Mouse (Mus musculus) embryonic facial prominence, embryonic 14.5 days (tissue): ENCODE results near the gene Ccdc59. TPM values are rescaled to one million over a fixed set of nuclear protein-coding genes. Genes with fewer than 3 reads are reported as not detected.

Experiments
- ATAC-seq: fragments of 200-750 bp; cut with Nextera tagmentation; 2 replicates; pipeline ENCODE4 v1.8.0; 2017; ENCODE audit warnings: low read depth, moderate number of reproducible peaks, moderate TSS enrichment
- DNase-seq: peaks from one replicate; pipeline ENCODE4 v3.0.0-alpha.2; 2015; ENCODE audit warnings: low spot score
- H3K27ac ChIP-seq: fragments of 300-500 bp; sonication (generic); replicated peaks from 2 replicates; pipeline ENCODE4 v1.5.1; 2014; ENCODE audit warnings: low read depth, mild to moderate bottlenecking, low read length, moderate library complexity
- H3K27me3 ChIP-seq: fragments of 300-500 bp; sonication (generic); replicated peaks from 2 replicates; pipeline ENCODE4 v1.6.1; 2014; ENCODE audit warnings: low read length; ENCODE audit not compliant: control insufficient read depth, insufficient read depth
- H3K36me3 ChIP-seq: fragments of 300-500 bp; sonication (generic); 2 replicates; pipeline ENCODE4 v1.6.1; 2014; ENCODE audit warnings: low read length, mixed read lengths; ENCODE audit not compliant: control insufficient read depth, insufficient read depth
- H3K4me1 ChIP-seq: fragments of 300-500 bp; sonication (generic); 2 replicates; pipeline ENCODE4 v1.6.1; 2014; ENCODE audit warnings: antibody characterized with exemption, low read length; ENCODE audit not compliant: control insufficient read depth, insufficient read depth
- H3K4me2 ChIP-seq: fragments of 300-500 bp; sonication (generic); 2 replicates; pipeline ENCODE4 v1.6.1; 2014; ENCODE audit warnings: low read depth, mild to moderate bottlenecking, low read length, moderate library complexity, mixed read lengths
- H3K4me3 ChIP-seq: fragments of 300-500 bp; sonication (generic); 2 replicates; pipeline ENCODE4 v1.5.1; 2014; ENCODE audit warnings: low read depth, mild to moderate bottlenecking, low read length
- H3K9ac ChIP-seq: fragments of 300-500 bp; sonication (generic); 2 replicates; pipeline ENCODE4 v1.6.1; 2014; ENCODE audit warnings: low read depth, mild to moderate bottlenecking, low read length, moderate library complexity, mixed read lengths
- H3K9me3 ChIP-seq: fragments of 300-500 bp; sonication (generic); 2 replicates; pipeline ENCODE4 v1.6.1; 2016; ENCODE audit warnings: low read length; ENCODE audit not compliant: control insufficient read depth
- WGBS: fragments of 180-500 bp; shearing (Covaris S2); extraction: QIAGEN DNeasy Blood & Tissue Kit; methylation state at CpG from one replicate; pipeline ENCODE4 v1.1.7; 2014; 5-methylcytosine and 5-hydroxymethylcytosine counted together
- polyA plus RNA-seq: library from polyadenylated mRNA; unstranded; fragments of >200 nt; fragmentation: Nextera tagmentation; extraction: Ambion mirVana; gene quantifications from 2 replicates; pipeline ENCODE4 v1.2.1, GENCODE M21; 2014

The Ccdc59 gene
- polyA plus RNA-seq, 1 experiment from 2014 or later, result 56.4 TPM

DNA sequence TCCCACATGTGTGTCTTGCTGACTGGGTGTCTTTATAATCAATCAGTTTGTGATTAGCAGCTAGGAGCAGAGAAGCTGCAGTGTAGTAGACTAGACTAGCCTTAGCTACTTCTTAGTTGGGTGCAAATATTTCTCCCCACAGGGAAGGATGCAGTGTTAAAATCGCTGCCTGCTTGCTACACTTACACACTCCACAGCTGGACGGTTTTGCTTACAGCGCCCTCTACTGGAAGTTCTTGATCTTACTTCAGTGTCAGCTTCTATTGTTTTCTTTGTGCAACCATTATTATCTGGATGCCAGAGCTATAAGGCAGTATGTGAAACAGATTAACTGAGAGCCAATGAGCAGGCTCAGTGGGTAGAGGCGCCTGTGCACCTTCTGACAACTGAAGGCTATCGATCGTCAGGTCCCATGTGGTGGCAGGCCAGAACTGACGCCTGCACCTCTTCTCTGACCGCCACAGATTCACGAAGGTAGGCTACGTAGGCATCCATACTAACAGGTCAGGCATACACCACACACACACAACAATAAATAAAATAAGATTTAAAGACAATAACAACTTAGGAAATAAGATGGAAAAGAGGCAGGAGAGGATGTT, 6.1 kb upstream of the Ccdc59 start:
- Histone ChIP-seq H3K36me3 (peaks cover 8% of the 10 kb centered on the region; the same call in 1 of the 2 replicates), H3K4me3 (no peak overlapping the region), H3K9ac (no peak overlapping the region), H3K4me1 (no peaks in the 10 kb centered on the region), H3K9me3 (no peaks in the 10 kb centered on the region), H3K4me2 (no peak overlapping the region), H3K27ac (no peak overlapping the region), H3K27me3 (no peaks in the 10 kb centered on the region)
- DNase-seq, result peak; percentile 22
- ATAC-seq, result peak; percentile 53
- 61% methylated on average over 10 of the region's 10 CpGs for WGBS

DNA sequence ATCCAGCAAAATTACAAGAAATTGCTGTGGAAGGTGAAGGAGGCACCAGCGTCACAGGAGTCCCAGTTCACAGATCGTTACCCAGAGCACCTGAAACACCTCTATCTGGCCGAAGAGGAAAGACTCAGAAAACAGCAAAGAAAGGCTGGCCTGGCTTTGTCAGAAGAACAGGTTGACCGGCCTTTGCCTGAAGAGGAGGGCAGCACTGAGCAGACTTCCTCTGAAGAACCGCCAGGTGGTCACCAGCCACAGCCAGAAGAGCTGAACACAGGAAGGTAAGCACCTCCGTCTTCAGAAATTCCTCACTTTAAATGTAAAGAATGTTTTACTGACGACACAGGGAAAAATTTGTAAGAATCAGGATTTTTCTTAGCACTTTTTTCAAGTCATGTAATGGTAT, 1.7 kb downstream of the Ccdc59 start:
- H3K4me3 ChIP-seq, result peak overlapping the region; percentile 85
- peaks cover 46% of the 10 kb centered on the region for H3K36me3 ChIP-seq
- no peak overlapping the region for H3K27ac ChIP-seq
- no peak overlapping the region for H3K9ac ChIP-seq
- 78% methylated on average over 7 of the region's 7 CpGs for WGBS
- ATAC-seq, result no peak
- H3K4me2 ChIP-seq, result peak overlapping the region; percentile 78
- no peaks in the 10 kb centered on the region for H3K9me3 ChIP-seq
- peaks cover 6% of the 10 kb centered on the region; the same call in 1 of the 2 replicates for H3K4me1 ChIP-seq
- no peaks in the 10 kb centered on the region for H3K27me3 ChIP-seq
- no peak for DNase-seq

DNA sequence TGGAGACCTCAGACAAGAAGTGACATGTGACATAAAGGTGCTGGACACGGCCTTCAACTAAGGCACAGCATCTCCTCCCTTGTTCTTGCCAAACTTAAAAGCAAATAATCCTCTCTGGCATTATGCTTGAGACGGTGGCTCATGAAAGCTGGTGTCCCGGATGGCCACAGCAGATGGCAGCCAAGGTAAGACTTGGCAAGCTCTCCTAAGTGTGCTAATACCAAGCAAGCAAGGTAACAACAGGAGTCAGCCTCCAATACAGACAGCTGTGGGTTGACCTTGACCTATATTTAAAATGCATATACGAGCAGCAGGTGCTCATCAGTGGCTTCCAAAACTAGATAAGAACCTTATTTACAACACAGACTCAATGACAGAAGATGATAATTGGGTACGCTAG, 9.4 kb downstream of the Ccdc59 start:
- Histone ChIP-seq H3K36me3 (peaks cover 48% of the 10 kb centered on the region), H3K4me1 (no peaks in the 10 kb centered on the region), H3K4me2 (no peak overlapping the region), H3K27me3 (no peaks in the 10 kb centered on the region), H3K27ac (no peak overlapping the region), H3K4me3 (no peak overlapping the region), H3K9me3 (no peaks in the 10 kb centered on the region), H3K9ac (no peak overlapping the region)
- WGBS, result 83% methylated on average over 5 of the region's 5 CpGs
- DNase-seq, result no peak
- ATAC-seq, result no peak

DNA sequence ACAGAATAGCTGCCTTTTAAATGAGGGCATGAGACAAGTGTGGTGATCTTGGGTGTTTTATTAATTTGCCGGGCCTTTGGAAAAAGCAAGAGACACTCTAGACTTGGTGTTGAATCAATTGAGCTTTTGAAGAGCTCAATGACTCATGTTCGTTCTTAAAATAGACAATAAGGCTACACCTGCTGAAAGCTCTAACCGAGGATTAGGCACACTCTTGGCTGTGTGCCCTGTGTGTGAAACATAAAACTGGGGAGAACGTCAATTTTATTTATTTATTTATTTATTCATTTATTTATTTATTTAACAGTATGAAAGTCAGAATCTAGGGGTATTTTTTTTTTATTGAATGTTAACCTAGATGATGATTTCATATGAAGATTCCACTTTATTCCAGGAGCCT, 10.3 kb downstream of the Ccdc59 start:
- WGBS, result 72% methylated on average over 4 of the region's 4 CpGs
- H3K36me3 ChIP-seq, result peaks cover 39% of the 10 kb centered on the region
- H3K4me3 ChIP-seq, result no peak overlapping the region

DNA sequence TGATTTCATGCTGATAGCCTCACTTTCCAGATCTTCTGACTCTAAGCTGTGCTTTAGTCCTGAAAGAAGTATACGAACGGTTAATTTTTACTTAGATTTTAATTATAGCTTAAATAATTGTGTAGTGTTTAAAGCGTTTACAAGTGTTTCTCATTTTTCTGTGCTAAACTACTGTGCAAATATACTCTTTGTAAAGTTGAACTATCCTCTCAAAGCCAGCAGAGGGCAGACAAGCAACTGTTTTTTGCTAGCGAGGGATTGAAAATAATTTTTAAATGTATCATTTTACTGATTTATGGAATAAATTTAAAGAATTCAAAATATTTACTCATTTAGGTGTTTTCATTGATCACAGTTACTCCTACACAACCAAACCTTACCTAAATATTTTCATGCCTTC, 26.4 kb downstream of the Ccdc59 start:
- Histone ChIP-seq H3K4me1 (no peaks in the 10 kb centered on the region), H3K9me3 (no peaks in the 10 kb centered on the region), H3K27me3 (no peaks in the 10 kb centered on the region), H3K27ac (no peak overlapping the region), H3K4me2 (no peak overlapping the region), H3K36me3 (no peaks in the 10 kb centered on the region), H3K9ac (no peak overlapping the region), H3K4me3 (no peak overlapping the region)
- DNase-seq, result peak; percentile 23
- ATAC-seq, result no peak
- 33% methylated on average over 4 of the region's 4 CpGs for WGBS

More for the DNA sequence above, 10.3 kb downstream of the Ccdc59 start:
- Histone ChIP-seq H3K27me3 (no peaks in the 10 kb centered on the region), H3K9ac (no peak overlapping the region), H3K27ac (no peak overlapping the region), H3K4me1 (no peaks in the 10 kb centered on the region), H3K9me3 (no peaks in the 10 kb centered on the region), H3K4me2 (no peak overlapping the region)
- ATAC-seq (no peak), DNase-seq (peak; percentile 32)

Other genes with a start within 250 kb of the Ccdc59 start
- 11.2 and 15.2 TPM in 2 replicates for gene Mettl25, start 313 bp downstream of the Ccdc59 start, polyA plus RNA-seq